Mouse (Mus musculus) left cerebral cortex, adult 2 months (tissue): ENCODE data around the gene Mlh3. TPM values are rescaled to one million over a fixed set of nuclear protein-coding genes. Genes with fewer than 3 reads are reported as not detected.

Source experiments
- DNase-seq, 2 experiments: peaks; one replicate each; pipeline ENCODE4 v3.0.0; 2021 to 2022; ENCODE audit warnings: low spot score in 2 of 2, mixed read lengths in 1 of 2; ENCODE audit errors: extremely low spot score in 1 of 2
- H3K27ac ChIP-seq: fragments of 200-600 bp; 2 replicates; pipeline ENCODE4 v1.8.1; 2022
- H3K4me3 ChIP-seq: fragments of 200-600 bp; 2 replicates; pipeline ENCODE4 v1.8.1; 2022
- CTCF ChIP-seq: fragments of 200-600 bp; IDR thresholded peaks from 2 replicates; pipeline ENCODE4 v1.8.1; 2022; ENCODE audit warnings: antibody characterized with exemption, mild to moderate bottlenecking, moderate library complexity
- intact Hi-C: fragments of 180-260 bp; cut with DNase I; formaldehyde crosslinking; loops from one replicate; pipeline ENCODE4 v1.15.1; 2025
- microRNA-seq, 2 experiments: library from miRNA; unstranded; fragments of <30 nt; microRNA quantifications; one replicate each; pipeline ENCODE4 v1.2.0; 2021
- total RNA-seq, 2 experiments: library from RNA; stranded (reverse); gene quantifications; 2 replicates each; pipeline ENCODE4 v1.2.3; 2021

Gene Mlh3
- total RNA-seq, 2 experiments from 2014 or later, result 16.6 to 17.4 TPM

DNA sequence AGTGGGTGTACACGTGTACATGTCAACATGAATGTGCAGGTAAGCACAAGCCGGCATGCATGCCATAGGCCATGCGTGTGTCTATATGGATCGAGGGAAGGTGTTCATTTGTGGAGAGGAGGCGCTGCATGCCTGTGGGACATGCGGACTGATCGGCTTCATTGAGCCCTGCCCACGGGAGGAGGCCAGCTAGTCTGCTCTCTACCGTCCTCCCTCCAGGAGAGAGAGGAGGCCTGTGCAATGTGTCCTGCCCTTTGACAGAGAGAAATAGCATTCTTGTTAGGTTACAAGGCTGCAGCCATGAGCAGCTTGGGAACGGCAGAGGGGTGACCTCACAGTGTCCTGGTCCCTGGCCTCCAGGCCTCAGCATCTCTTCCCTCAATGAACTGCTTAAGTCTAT is 74.2 kb downstream of the Mlh3 start:
- no peak overlapping the region for H3K4me3 ChIP-seq

DNA sequence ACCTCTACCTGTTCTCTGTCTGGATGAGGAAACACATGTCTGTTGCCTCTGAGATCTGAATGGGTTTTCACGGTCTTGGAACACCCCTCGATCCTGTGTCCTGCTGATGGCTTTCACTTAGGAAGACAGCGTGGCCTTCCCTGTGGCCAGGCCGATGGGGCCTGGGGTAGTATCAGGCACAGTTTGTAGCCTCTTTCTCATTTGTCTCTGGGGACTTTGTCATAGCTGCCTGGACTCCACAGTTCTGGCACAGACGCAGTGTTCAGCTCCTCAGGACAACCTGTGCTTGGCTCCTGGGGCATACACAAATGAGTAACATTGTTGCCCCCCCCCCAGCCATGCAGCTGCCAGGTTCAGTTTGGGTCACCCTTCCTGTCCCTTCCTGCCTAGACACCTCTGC is 75.3 kb downstream of the Mlh3 start:
- Histone ChIP-seq H3K4me3 (no peak overlapping the region), H3K27ac (no peak overlapping the region)
- intact Hi-C loops, result no loop called here
- DNase-seq, result no peak
- TF ChIP-seq CTCF, result no peak

More for the DNA sequence above, 74.2 kb downstream of the Mlh3 start:
- no peak for TF ChIP-seq CTCF
- intact Hi-C loops, result no loop called here
- no peak overlapping the region for H3K27ac ChIP-seq
- DNase-seq, result no peak

DNA sequence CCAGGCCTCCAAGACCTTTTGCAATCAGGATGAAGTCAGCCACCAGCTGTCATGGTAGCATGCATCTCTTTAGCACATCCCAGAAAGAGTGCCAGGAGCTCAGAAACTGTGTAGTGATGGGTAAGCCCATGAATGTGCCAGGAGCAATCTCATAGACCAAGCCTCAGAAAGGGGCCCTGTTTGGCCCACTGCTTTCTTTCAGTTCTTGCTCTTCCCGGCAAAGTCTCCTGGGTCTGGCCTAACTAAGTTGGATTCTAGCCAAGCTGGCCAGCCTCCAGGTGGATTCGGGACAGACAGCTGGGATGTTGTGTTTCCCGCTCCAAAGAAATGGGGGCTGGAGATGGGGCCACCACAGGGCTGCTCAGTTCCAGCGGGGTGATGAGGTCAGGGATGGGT is 75.8 kb downstream of the Mlh3 start:
- intact Hi-C loops, result no loop called here
- no peak overlapping the region for H3K4me3 ChIP-seq
- no peak for DNase-seq
- no peak for TF ChIP-seq CTCF
- H3K27ac ChIP-seq, result no peak overlapping the region

DNA sequence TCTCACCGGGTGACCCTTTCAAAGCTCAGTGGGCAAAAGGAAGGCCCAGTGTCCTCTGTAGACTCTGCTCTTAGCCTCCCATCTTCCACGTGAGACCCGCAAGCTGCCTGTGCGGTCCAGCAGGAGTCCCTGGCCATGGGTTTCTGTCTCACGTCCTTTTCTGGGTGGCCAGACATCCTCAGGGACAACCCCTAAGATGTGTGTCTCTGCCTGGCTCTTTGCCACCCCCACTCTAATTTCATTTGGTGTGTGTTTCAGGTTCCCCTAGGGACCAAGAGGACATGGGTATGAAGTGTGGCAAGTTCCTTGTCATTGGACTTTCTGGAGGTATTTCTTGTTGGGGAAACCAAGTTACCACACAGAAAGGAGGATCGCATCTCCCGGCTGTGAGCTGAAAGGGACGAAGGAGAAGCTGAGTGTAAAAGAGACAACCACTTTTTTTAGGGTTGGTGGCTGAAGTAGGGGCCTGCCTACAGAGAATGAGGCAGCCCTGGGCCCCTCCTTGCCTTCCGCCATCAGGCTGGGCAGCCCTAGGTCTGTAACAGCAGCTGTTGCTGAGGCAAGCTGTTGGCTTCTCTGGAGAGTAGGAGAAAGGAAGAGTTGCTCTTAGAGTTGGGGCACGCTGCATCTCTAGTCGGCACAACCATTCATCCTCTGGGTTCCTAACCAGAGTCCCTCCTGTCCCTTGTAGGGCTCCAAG is 76.3 kb downstream of the Mlh3 start:
- TF ChIP-seq CTCF, result no peak
- intact Hi-C loops, result no loop called here
- H3K4me3 ChIP-seq, result no peak overlapping the region
- H3K27ac ChIP-seq, result no peak overlapping the region
- DNase-seq, result no peak

DNA sequence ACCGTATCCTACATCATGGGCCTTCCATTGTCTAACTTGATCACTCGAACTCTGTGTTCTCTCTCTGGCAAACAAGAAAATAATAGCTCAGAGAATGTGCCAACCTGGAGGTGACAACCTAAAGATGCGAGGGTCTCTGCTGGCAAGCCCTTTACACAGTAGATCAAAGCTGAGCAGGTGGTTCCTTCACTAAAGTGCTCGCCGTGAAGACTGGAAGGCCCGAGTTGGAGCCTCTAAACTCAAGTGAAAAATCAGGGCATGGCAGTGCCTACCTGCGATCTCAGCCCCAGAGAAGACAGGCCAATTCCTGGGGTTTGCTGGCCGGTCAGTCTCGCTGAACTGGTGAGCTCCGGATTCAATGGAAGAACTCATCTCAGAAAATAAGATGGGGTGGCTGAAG is 77.3 kb downstream of the Mlh3 start:
- no peak overlapping the region for H3K4me3 ChIP-seq
- TF ChIP-seq CTCF, result no peak
- intact Hi-C loops, result no loop called here
- no peak for DNase-seq
- no peak overlapping the region for H3K27ac ChIP-seq

DNA sequence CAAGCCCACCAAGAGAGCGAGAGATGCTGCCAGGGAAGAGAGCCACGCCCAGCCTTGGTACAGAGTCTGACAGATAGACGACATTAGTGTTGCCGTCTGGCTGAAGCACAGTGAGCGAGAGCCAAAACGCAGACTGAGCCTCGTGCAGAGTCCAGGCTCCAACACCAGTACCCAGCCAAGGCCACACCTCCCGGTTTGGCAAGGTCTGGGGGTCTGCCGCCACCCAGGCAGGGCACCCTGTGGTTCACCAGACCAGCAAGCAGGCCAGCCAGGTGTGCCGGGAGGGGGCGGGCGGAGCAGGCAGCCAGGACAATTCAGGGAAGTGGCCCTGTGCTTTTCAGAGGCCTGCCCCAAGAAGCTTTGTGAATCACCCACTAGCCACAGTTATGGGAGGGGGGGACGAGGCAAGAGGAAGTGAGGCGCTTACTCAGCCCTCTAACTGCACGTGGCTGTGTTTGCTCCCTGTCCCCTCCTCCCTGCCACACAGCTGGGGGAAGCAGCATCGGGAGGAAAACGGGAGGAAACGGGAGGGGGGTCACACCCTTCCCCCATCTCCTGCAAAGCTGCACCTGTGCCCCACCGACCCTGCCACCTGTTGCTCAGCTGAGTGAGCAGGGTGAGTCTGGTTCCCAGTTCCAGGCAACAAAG is 77.8 kb downstream of the Mlh3 start:
- TF ChIP-seq CTCF, result no peak
- intact Hi-C loops, result no loop called here
- Histone ChIP-seq H3K4me3 (no peak overlapping the region), H3K27ac (no peak overlapping the region)
- DNase-seq, result no peak

DNA sequence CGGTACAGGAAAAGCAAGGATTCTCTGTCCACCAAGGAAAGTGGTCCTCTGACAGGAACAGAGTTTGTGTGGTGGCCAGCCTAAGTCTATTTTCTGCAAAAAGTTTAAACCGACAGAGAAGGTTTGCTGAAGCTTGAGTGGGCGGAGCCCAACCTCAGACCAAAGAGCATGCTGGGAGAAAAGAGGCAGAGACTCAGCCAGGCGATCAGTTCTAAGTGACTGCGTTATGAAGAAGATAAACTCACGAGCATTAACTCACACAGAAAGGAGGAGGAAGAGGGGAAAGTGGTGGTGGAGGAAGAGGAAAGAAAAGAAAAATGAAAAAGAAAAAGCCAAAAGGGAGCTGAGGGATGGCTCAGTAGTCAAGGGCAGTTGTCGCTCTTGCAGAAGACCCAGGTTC is 80.1 kb downstream of the Mlh3 start:
- Histone ChIP-seq H3K27ac (no peak overlapping the region), H3K4me3 (no peak overlapping the region)
- intact Hi-C loops, result no loop called here
- no peak for TF ChIP-seq CTCF
- DNase-seq, result no peak

DNA sequence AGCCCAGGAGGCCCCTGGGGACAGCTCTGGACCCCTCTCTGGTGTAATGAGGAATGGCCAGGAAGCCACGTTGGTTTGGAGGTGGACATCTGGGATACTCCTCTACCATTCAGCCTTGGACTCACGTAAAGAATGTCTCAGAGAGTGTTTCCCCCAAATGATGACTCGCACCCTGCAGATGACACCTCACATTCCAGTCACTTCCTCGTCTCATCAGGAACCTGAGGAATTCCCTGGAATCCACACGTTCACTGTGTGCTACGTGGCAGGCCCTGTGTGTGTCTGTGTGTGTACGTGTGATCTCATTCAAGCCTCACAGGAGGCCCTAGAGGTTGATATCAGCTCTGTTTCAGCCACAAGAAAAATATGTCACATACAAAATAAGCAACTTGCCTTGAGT is 84.0 kb downstream of the Mlh3 start:
- Histone ChIP-seq H3K27ac (no peak overlapping the region), H3K4me3 (no peak overlapping the region)
- no peak for DNase-seq
- intact Hi-C loops, result no loop called here
- no peak for TF ChIP-seq CTCF

DNA sequence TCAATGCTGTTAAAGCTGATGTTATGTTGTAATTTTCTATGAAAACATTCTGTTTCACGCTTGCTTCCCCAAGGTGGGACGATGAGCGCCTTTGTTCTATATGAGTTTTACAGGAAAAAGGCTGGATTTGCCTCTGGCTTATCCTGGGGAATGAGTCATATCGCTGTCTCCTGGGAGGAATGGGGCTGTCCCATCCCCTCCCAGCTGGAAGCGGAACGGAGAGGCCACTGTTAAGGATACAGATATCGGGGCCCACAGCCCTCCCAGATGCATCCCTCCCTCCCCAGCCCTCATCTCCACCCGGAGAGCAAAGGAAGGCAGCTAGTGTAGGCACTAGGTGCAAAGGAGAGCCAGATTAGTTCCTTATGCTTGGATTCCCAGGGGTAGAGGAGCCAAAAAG is 84.6 kb downstream of the Mlh3 start:
- no peak for TF ChIP-seq CTCF
- intact Hi-C loops, result no loop called here
- no peak overlapping the region for H3K4me3 ChIP-seq
- H3K27ac ChIP-seq, result no peak overlapping the region
- no peak for DNase-seq

Small RNA genes within 50 kb of the gene (microRNA-seq; reads per million reads assigned to microRNA genes)
- gene Mir6938, result 0 to 0.48 reads per million in 2 experiments

Other genes with a start within 250 kb of the Mlh3 start
- 1 to 10 TPM; 1.9 to 2.1 TPM for gene Prox2, start 159.8 kb downstream of the Mlh3 start, total RNA-seq
- gene Dlst, start 159.8 kb downstream of the Mlh3 start, total RNA-seq, result 100 to 1,000 TPM; 146 to 156 TPM
- gene Rps6kl1, start 119.3 kb downstream of the Mlh3 start, total RNA-seq, result 10 to 100 TPM; 33.9 to 38.6 TPM
- 1 to 10 TPM; 2.6 TPM for gene Pgf, start 92.8 kb downstream of the Mlh3 start, total RNA-seq
- 10 to 100 TPM; 58.5 to 74.0 TPM for gene Eif2b2, start 51.1 kb downstream of the Mlh3 start, total RNA-seq
- gene Acyp1, start 17.8 kb upstream of the Mlh3 start, total RNA-seq, result 10 to 100 TPM; 32.9 to 37.4 TPM
- gene Zc2hc1c, start 18.0 kb upstream of the Mlh3 start, total RNA-seq, result 1 to 10 TPM; 2.0 to 2.8 TPM
- gene Nek9, start 68.8 kb upstream of the Mlh3 start, total RNA-seq, result 10 to 100 TPM; 32.9 to 34.8 TPM
- 100 to 1,000 TPM; 164 to 165 TPM for gene Tmed10, start 104.2 kb upstream of the Mlh3 start, total RNA-seq
- gene Fos, start 203.3 kb upstream of the Mlh3 start, total RNA-seq, result 10 to 100 TPM; 56.9 to 88.9 TPM